8 mouse cellular contexts compared by ENCODE assay signal in the genomic region with DNA sequence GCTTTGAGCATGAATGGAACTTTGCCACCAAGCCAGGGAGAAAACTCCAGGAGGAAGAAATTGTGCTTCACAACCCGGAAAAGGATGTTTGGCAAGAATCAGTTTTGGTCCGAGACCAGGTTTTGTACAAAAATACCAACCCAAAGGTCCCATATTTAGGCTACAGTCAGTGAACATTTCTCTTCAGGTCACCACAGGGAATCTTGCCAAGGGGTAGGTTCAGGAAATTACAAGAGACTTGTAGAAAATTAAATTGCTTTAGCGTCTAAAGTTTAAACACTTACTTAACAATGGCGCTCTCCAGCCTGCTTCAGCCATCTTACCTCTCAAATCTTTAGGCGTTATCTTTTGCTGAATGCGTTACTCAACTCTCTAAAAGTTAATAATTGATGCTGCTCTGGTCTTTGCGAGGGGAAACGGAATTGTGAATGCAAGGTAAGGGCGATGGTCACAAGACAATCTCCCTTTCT. TPM values are rescaled to one million over a fixed set of nuclear protein-coding genes. Genes with fewer than 3 reads are reported as not detected.
DNase-seq lines count a peak whose midpoint lies in the region; ATAC-seq and TF ChIP-seq lines count a peak whose summit lies in the region.

No protein-coding gene starts in this region.

- no peak for ATAC-seq in heart, embryonic 16.5 days (replicated peaks; ENCODE audit: extremely low read depth, insufficient read depth, low FRiP score)
- ATAC-seq in limb, embryonic 13.5 days (ENCODE audit: low FRiP score, low read depth) = no peak
- ATAC-seq in midbrain, embryonic 16.5 days = 0 out of 2 replicates have a peak, but pooled peaks have one; percentile 6

- H3K9me3 ChIP-seq in embryonic facial prominence, embryonic 10.5 days = no peaks in the 10 kb centered on the region
- no peaks in the 10 kb centered on the region for H3K9me3 ChIP-seq in heart, embryonic 16.5 days (replicated peaks; ENCODE audit: control insufficient read depth, low read length)
- no peaks in the 10 kb centered on the region for H3K9me3 ChIP-seq in limb, embryonic 13.5 days
- H3K9me3 ChIP-seq in midbrain, embryonic 16.5 days (replicated peaks; ENCODE audit: control insufficient read depth, low read length, poor library complexity, severe bottlenecking) = no peaks in the 10 kb centered on the region

- H3K4me1 ChIP-seq in kidney, adult 2 months (ENCODE audit: control insufficient read depth, insufficient read depth, low read length) = peaks cover 3% of the 10 kb centered on the region; the same call in 1 of the 2 replicates
- peaks cover 12% of the 10 kb centered on the region for H3K4me1 ChIP-seq in embryonic facial prominence, embryonic 10.5 days
- peaks cover 10% of the 10 kb centered on the region for H3K4me1 ChIP-seq in heart, embryonic 16.5 days (ENCODE audit: control insufficient read depth, insufficient read depth, low read length)
- peaks cover 14% of the 10 kb centered on the region for H3K4me1 ChIP-seq in limb, embryonic 13.5 days
- peaks cover 27% of the 10 kb centered on the region for H3K4me1 ChIP-seq in midbrain, embryonic 16.5 days (ENCODE audit: control insufficient read depth, insufficient read depth, low read length)

- TF ChIP-seq CTCF in kidney, adult 2 months (conservative IDR thresholded peaks at IDR 0.05; ENCODE audit: insufficient read depth, insufficient read length, low read depth, low read length) = no peak

- H3K27me3 ChIP-seq in kidney, adult 2 months (replicated peaks; ENCODE audit: control insufficient read depth, insufficient read depth, low read length) = no peaks in the 10 kb centered on the region
- no peaks in the 10 kb centered on the region for H3K27me3 ChIP-seq in embryonic facial prominence, embryonic 10.5 days (replicated peaks; ENCODE audit: low read depth, poor library complexity, severe bottlenecking)
- no peaks in the 10 kb centered on the region for H3K27me3 ChIP-seq in heart, embryonic 16.5 days (ENCODE audit: control insufficient read depth, insufficient read depth, low read length)
- no peaks in the 10 kb centered on the region for H3K27me3 ChIP-seq in limb, embryonic 13.5 days
- H3K27me3 ChIP-seq in midbrain, embryonic 16.5 days (ENCODE audit: control insufficient read depth, insufficient read depth, low read depth, low read length) = no peaks in the 10 kb centered on the region

- peak; percentile 64 for DNase-seq in kidney, adult 2 months
- DNase-seq in kidney, postnatal 4 days = no peak
- DNase-seq in embryonic facial prominence, embryonic 10.5 days (ENCODE audit: low spot score) = no peak
- DNase-seq in layer of hippocampus, adult 9-10 months (ENCODE audit: low spot score) = no peak
- DNase-seq in Muller cell, postnatal 12 days (ENCODE audit: inconsistent ontology term) = no peak

- TF ChIP-seq POLR2A in kidney, adult 2 months (IDR thresholded peaks at IDR 0.05; ENCODE audit: low read depth, low read length) = no peak

- H3K4me3 ChIP-seq in kidney, adult 2 months (ENCODE audit: insufficient read depth, low read depth, low read length) = peak overlapping the region; percentile 99
- peak overlapping the region; percentile 80 for H3K4me3 ChIP-seq in embryonic facial prominence, embryonic 10.5 days
- H3K4me3 ChIP-seq in heart, embryonic 16.5 days (ENCODE audit: low read length) = peak overlapping the region; percentile 87
- peak overlapping the region; percentile 93 for H3K4me3 ChIP-seq in limb, embryonic 13.5 days
- H3K4me3 ChIP-seq in midbrain, embryonic 16.5 days (ENCODE audit: low read depth, low read length) = peak overlapping the region; percentile 96

- H3K4me2 ChIP-seq in heart, embryonic 16.5 days (ENCODE audit: low read depth, low read length) = peak overlapping the region; percentile 66
- H3K4me2 ChIP-seq in limb, embryonic 13.5 days (replicated peaks) = peak overlapping the region; percentile 68
- H3K4me2 ChIP-seq in midbrain, embryonic 16.5 days (ENCODE audit: low read length) = peak overlapping the region; percentile 79

- under 1% methylated on average over 9 of the region's 9 CpGs for WGBS in kidney, adult 2 months
- WGBS in embryonic facial prominence, embryonic 10.5 days = 26% methylated on average over 9 of the region's 9 CpGs
- WGBS in heart, embryonic 16.5 days = 16% methylated on average over 9 of the region's 9 CpGs
- WGBS in limb, embryonic 13.5 days = 17% methylated on average over 9 of the region's 9 CpGs
- 22% methylated on average over 9 of the region's 9 CpGs for WGBS in midbrain, embryonic 16.5 days

- peak overlapping the region; percentile 83 for H3K9ac ChIP-seq in heart, embryonic 16.5 days (ENCODE audit: low read length)
- H3K9ac ChIP-seq in limb, embryonic 13.5 days = peak overlapping the region; percentile 94
- peak overlapping the region; percentile 85 for H3K9ac ChIP-seq in midbrain, embryonic 16.5 days (ENCODE audit: low read depth, low read length)

- H3K36me3 ChIP-seq in kidney, adult 2 months (ENCODE audit: control insufficient read depth, insufficient read depth, low read length) = no peaks in the 10 kb centered on the region
- H3K36me3 ChIP-seq in embryonic facial prominence, embryonic 10.5 days (replicated peaks) = peaks cover 11% of the 10 kb centered on the region
- no peaks in the 10 kb centered on the region; the same call in 1 of the 2 replicates for H3K36me3 ChIP-seq in heart, embryonic 16.5 days (ENCODE audit: control insufficient read depth, insufficient read depth)
- H3K36me3 ChIP-seq in limb, embryonic 13.5 days = peaks cover 3% of the 10 kb centered on the region; the same call in 1 of the 2 replicates
- 0 out of 2 replicates have a peak, but pooled peaks cover 2% of the 10 kb centered on the region for H3K36me3 ChIP-seq in midbrain, embryonic 16.5 days (ENCODE audit: control insufficient read depth, insufficient read depth, low read length)

- peak overlapping the region; percentile 83 for H3K27ac ChIP-seq in kidney, adult 2 months (ENCODE audit: insufficient read depth, low read depth, low read length)
- H3K27ac ChIP-seq in embryonic facial prominence, embryonic 10.5 days (replicated peaks) = peak overlapping the region; percentile 95
- H3K27ac ChIP-seq in heart, embryonic 16.5 days (ENCODE audit: low read length) = peak overlapping the region; percentile 82
- H3K27ac ChIP-seq in limb, embryonic 13.5 days = peak overlapping the region; percentile 78
- 0 out of 2 replicates have a peak overlapping the region, but pooled peaks have one; percentile 36 for H3K27ac ChIP-seq in midbrain, embryonic 16.5 days (ENCODE audit: low read length)

RNA-seq across cellular contexts. Expression of a gene that starts 0.6 kb away (rescaled TPM):
- 12.1 and 16.2 TPM in 2 replicates for polyA plus RNA-seq in kidney, adult 2 months (2012; rRNA removed)
- 64.9 and 66.8 TPM in 2 replicates for polyA plus RNA-seq in embryonic facial prominence, embryonic 10.5 days (2016; fragmentation: Nextera tagmentation; extraction: Ambion mirVana)
- 75.4 and 88.7 TPM in 2 replicates for polyA plus RNA-seq in heart, embryonic 16.5 days (2015; fragmentation: Nextera tagmentation; extraction: Ambion mirVana)
- polyA plus RNA-seq in limb, embryonic 13.5 days (2015; fragmentation: Nextera tagmentation; extraction: Ambion mirVana) = 89.2 and 90.0 TPM in 2 replicates
- 93.2 and 96.5 TPM in 2 replicates for polyA plus RNA-seq in midbrain, embryonic 16.5 days (2015; fragmentation: Nextera tagmentation; extraction: Ambion mirVana)

Comparison
In these comparisons a context has a peak if more than half of its experiments do, and no peak if none do; other contexts are left out.
1. H3K27ac ChIP-seq: peak in every context shown above with its lines; median percentile 95 in embryonic facial prominence, embryonic 10.5 days; 83 in kidney, adult 2 months; 82 in heart, embryonic 16.5 days; 78 in limb, embryonic 13.5 days; 36 in midbrain, embryonic 16.5 days.